Mouse (Mus musculus): ENCODE results near the gene Tcf20.

DNA sequence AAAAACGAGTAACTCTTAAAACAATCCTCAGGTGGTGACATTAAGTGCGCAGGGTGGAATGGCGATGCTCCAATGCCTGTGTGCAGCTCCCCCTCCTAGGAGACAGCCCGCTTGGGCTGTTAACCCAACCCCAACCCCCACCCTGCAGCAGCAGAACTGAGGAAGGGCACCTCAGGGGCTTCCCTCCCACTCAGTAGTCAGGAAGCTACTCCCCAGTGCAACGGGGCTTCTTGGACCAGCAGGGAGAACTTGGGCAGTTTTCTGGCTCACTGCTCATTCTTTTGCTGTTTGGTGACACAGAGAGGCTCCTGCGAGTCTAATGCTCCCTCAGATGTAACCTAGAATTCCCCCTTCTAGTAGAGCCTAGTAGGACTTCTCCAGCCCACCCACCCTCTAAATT is 19.7 kb downstream of the Tcf20 start:
- TF ChIP-seq POLR2A (IDR thresholded peaks at IDR 0.05; ENCODE audit: insufficient read depth, low read depth, low read length) (no peak), CTCF (IDR thresholded peaks at IDR 0.05; ENCODE audit: insufficient read depth, low read depth, low read length) (no peak)

Data from olfactory bulb, adult 2 months (tissue).